Comparison of ENCODE assay signal across 13 mouse cellular contexts in genomic region chr15:11179751-11180169, GRCm38 (mm10).
DNase-seq lines count a peak whose midpoint lies in the region; ATAC-seq and TF ChIP-seq lines count a peak whose summit lies in the region.
"Had no signal": no experiment of that assay in that cellular context is flagged by ENCODE, and none has a peak within 500 bp of the region (broad histone marks: within the 10 kb centered on the region; RNA-seq: fewer than 3 reads in every experiment).

No protein-coding gene starts in this region.

- no peaks in the 10 kb centered on the region for H3K27me3 ChIP-seq in hindbrain, embryonic 13.5 days
- H3K27me3 ChIP-seq in hindbrain, embryonic 11.5 days (ENCODE audit: control insufficient read depth, insufficient read depth, low read length), result no peaks in the 10 kb centered on the region
- H3K27me3 ChIP-seq in hindbrain, embryonic 16.5 days (replicated peaks; ENCODE audit: control insufficient read depth, insufficient read depth, low read length), result no peaks in the 10 kb centered on the region
- H3K27me3 ChIP-seq in myocyte (ENCODE audit: control insufficient read depth, insufficient read depth, insufficient read length), result no peaks in the 10 kb centered on the region
- H3K27me3 ChIP-seq: intestine, embryonic 15.5 days; lung, embryonic 15.5 days had no signal

- no peaks in the 10 kb centered on the region for H3K36me3 ChIP-seq in hindbrain, embryonic 13.5 days
- H3K36me3 ChIP-seq in hindbrain, embryonic 11.5 days (ENCODE audit: control insufficient read depth, insufficient read depth, low read length), result no peaks in the 10 kb centered on the region
- H3K36me3 ChIP-seq in hindbrain, embryonic 16.5 days (ENCODE audit: control insufficient read depth, insufficient read depth, low read length), result no peaks in the 10 kb centered on the region
- no peaks in the 10 kb centered on the region for H3K36me3 ChIP-seq in myocyte (ENCODE audit: control insufficient read depth, insufficient read depth)
- H3K36me3 ChIP-seq: G1E; heart, embryonic 10.5 days; intestine, embryonic 15.5 days; lung, embryonic 15.5 days had no signal

- H3K79me2 ChIP-seq in myocyte (ENCODE audit: control insufficient read depth, insufficient read depth), result no peaks in the 10 kb centered on the region

- no peak for TF ChIP-seq POLR2A in myocyte (IDR thresholded peaks at IDR 0.05; ENCODE audit: insufficient read length, low read depth)

- H3K4me3 ChIP-seq in hindbrain, embryonic 13.5 days, result no peak overlapping the region
- no peak overlapping the region for H3K4me3 ChIP-seq in hindbrain, embryonic 11.5 days (ENCODE audit: low read depth, low read length)
- H3K4me3 ChIP-seq in hindbrain, embryonic 16.5 days (ENCODE audit: low read length), result no peak overlapping the region
- H3K4me3 ChIP-seq in myocyte, result no peak overlapping the region
- H3K4me3 ChIP-seq: heart, embryonic 10.5 days; intestine, embryonic 15.5 days; lung, embryonic 15.5 days had no signal

- peaks cover 17% of the 10 kb centered on the region for H3K4me1 ChIP-seq in hindbrain, embryonic 13.5 days (replicated peaks)
- H3K4me1 ChIP-seq in hindbrain, embryonic 11.5 days (replicated peaks; ENCODE audit: control insufficient read depth, insufficient read depth, low read length), result no peaks in the 10 kb centered on the region
- peaks cover 5% of the 10 kb centered on the region; the same call in 1 of the 2 replicates for H3K4me1 ChIP-seq in hindbrain, embryonic 16.5 days (ENCODE audit: control insufficient read depth, insufficient read depth, low read depth, low read length)
- H3K4me1 ChIP-seq: intestine, embryonic 15.5 days; lung, embryonic 15.5 days had no signal

- no peak overlapping the region for H3K27ac ChIP-seq in hindbrain, embryonic 13.5 days
- H3K27ac ChIP-seq in hindbrain, embryonic 11.5 days (ENCODE audit: low read depth, low read length), result no peak overlapping the region
- no peak overlapping the region for H3K27ac ChIP-seq in hindbrain, embryonic 16.5 days (ENCODE audit: low read depth, low read length)
- H3K27ac ChIP-seq: heart, embryonic 10.5 days; intestine, embryonic 15.5 days; lung, embryonic 15.5 days had no signal

- ATAC-seq in cerebellum, adult (ENCODE audit: insufficient number of reproducible peaks, low FRiP score, low TSS enrichment), result peak; percentile 20; the same call in 1 of the 2 replicates
- ATAC-seq in hindbrain, embryonic 13.5 days (ENCODE audit: low FRiP score), result peak; percentile 52
- ATAC-seq in hindbrain, embryonic 11.5 days (ENCODE audit: low FRiP score), result no peak
- ATAC-seq in hindbrain, embryonic 16.5 days, result peak; percentile 75
- ATAC-seq: intestine, embryonic 15.5 days had no signal

- H3K9ac ChIP-seq in hindbrain, embryonic 13.5 days, result no peak overlapping the region
- no peak overlapping the region for H3K9ac ChIP-seq in hindbrain, embryonic 11.5 days (ENCODE audit: low read depth, low read length)
- H3K9ac ChIP-seq in hindbrain, embryonic 16.5 days (ENCODE audit: low read depth, low read length), result no peak overlapping the region
- H3K9ac ChIP-seq: intestine, embryonic 15.5 days; lung, embryonic 15.5 days had no signal

- H3ac ChIP-seq in myocyte (ENCODE audit: control insufficient read depth, insufficient read length), result no peak overlapping the region

- no peak overlapping the region for H3K4me2 ChIP-seq in hindbrain, embryonic 13.5 days
- no peak overlapping the region for H3K4me2 ChIP-seq in hindbrain, embryonic 11.5 days (replicated peaks; ENCODE audit: low read depth, low read length)
- H3K4me2 ChIP-seq in hindbrain, embryonic 16.5 days (ENCODE audit: low read length), result no peak overlapping the region
- H3K4me2 ChIP-seq in myocyte (ENCODE audit: low read depth), result no peak overlapping the region
- H3K4me2 ChIP-seq: intestine, embryonic 15.5 days; lung, embryonic 15.5 days had no signal

- intact Hi-C loops in left cerebral cortex, postnatal 36 days (cut with DNase I), result no loop called here

- H3K9me3 ChIP-seq in hindbrain, embryonic 13.5 days, result no peaks in the 10 kb centered on the region
- H3K9me3 ChIP-seq in hindbrain, embryonic 11.5 days (ENCODE audit: control insufficient read depth, low read length), result no peaks in the 10 kb centered on the region
- 0 out of 2 replicates have a peak, but pooled peaks cover 2% of the 10 kb centered on the region for H3K9me3 ChIP-seq in hindbrain, embryonic 16.5 days (ENCODE audit: control insufficient read depth, low read length)
- H3K9me3 ChIP-seq: G1E; heart, embryonic 10.5 days; intestine, embryonic 15.5 days; lung, embryonic 15.5 days had no signal

- 45% methylated on average over 2 of the region's 2 CpGs for WGBS in hindbrain, embryonic 13.5 days
- 45% methylated on average over 2 of the region's 2 CpGs for WGBS in hindbrain, embryonic 11.5 days
- 39% methylated on average over 2 of the region's 2 CpGs for WGBS in hindbrain, embryonic 16.5 days

- DNase-seq in cerebellum, postnatal 36 days, result no peak
- DNase-seq in hindbrain, embryonic 11.5 days (ENCODE audit: low spot score), result no peak
- DNase-seq in urinary bladder, postnatal 14 days (ENCODE audit: low spot score), result no peak
- no peak for DNase-seq in left cerebral cortex, postnatal 36 days (ENCODE audit: low spot score in 2 of 2)
- DNase-seq: kidney, postnatal 36 days had no signal

TF ChIP-seq in myocyte, 11 proteins besides CTCF, POLR2A, EP300 and RAD21:
- TF ChIP-seq E2F4 (IDR thresholded peaks at IDR 0.05; ENCODE audit: insufficient read depth), result no peak
- TF ChIP-seq POLR2AphosphoS2 (IDR thresholded peaks at IDR 0.05; ENCODE audit: insufficient read length, low read depth), result no peak
- peak in 2 of 3 experiments; percentile 35 to 81 for TF ChIP-seq MYOD1 (IDR thresholded peaks at IDR 0.05; ENCODE audit: control insufficient read depth in 1 of 3, insufficient read length in 2 of 3, low read depth in 2 of 3)
